Mouse (Mus musculus) embryonic facial prominence, embryonic 14.5 days (tissue): ENCODE results near the gene Shisa6. TPM values are rescaled to one million over a fixed set of nuclear protein-coding genes. Genes with fewer than 3 reads are reported as not detected.
A peak's percentile ranks its signal among the peaks of the same experiment; 100 is the strongest.

Source experiments
- ATAC-seq: fragments of 200-750 bp; cut with Nextera tagmentation; 2 replicates; pipeline ENCODE4 v1.8.0; 2017; ENCODE audit warnings: low read depth, moderate number of reproducible peaks, moderate TSS enrichment
- DNase-seq: peaks from one replicate; pipeline ENCODE4 v3.0.0-alpha.2; 2015; ENCODE audit warnings: low spot score
- H3K27ac ChIP-seq: fragments of 300-500 bp; sonication (generic); replicated peaks from 2 replicates; pipeline ENCODE4 v1.5.1; 2014; ENCODE audit warnings: low read depth, mild to moderate bottlenecking, low read length, moderate library complexity
- H3K27me3 ChIP-seq: fragments of 300-500 bp; sonication (generic); replicated peaks from 2 replicates; pipeline ENCODE4 v1.6.1; 2014; ENCODE audit warnings: low read length; ENCODE audit not compliant: control insufficient read depth, insufficient read depth
- H3K36me3 ChIP-seq: fragments of 300-500 bp; sonication (generic); 2 replicates; pipeline ENCODE4 v1.6.1; 2014; ENCODE audit warnings: low read length, mixed read lengths; ENCODE audit not compliant: control insufficient read depth, insufficient read depth
- H3K4me1 ChIP-seq: fragments of 300-500 bp; sonication (generic); 2 replicates; pipeline ENCODE4 v1.6.1; 2014; ENCODE audit warnings: antibody characterized with exemption, low read length; ENCODE audit not compliant: control insufficient read depth, insufficient read depth
- H3K4me2 ChIP-seq: fragments of 300-500 bp; sonication (generic); 2 replicates; pipeline ENCODE4 v1.6.1; 2014; ENCODE audit warnings: low read depth, mild to moderate bottlenecking, low read length, moderate library complexity, mixed read lengths
- H3K4me3 ChIP-seq: fragments of 300-500 bp; sonication (generic); 2 replicates; pipeline ENCODE4 v1.5.1; 2014; ENCODE audit warnings: low read depth, mild to moderate bottlenecking, low read length
- H3K9ac ChIP-seq: fragments of 300-500 bp; sonication (generic); 2 replicates; pipeline ENCODE4 v1.6.1; 2014; ENCODE audit warnings: low read depth, mild to moderate bottlenecking, low read length, moderate library complexity, mixed read lengths
- H3K9me3 ChIP-seq: fragments of 300-500 bp; sonication (generic); 2 replicates; pipeline ENCODE4 v1.6.1; 2016; ENCODE audit warnings: low read length; ENCODE audit not compliant: control insufficient read depth
- WGBS: fragments of 180-500 bp; shearing (Covaris S2); extraction: QIAGEN DNeasy Blood & Tissue Kit; methylation state at CpG from one replicate; pipeline ENCODE4 v1.1.7; 2014; 5-methylcytosine and 5-hydroxymethylcytosine counted together
- polyA plus RNA-seq: library from polyadenylated mRNA; unstranded; fragments of >200 nt; fragmentation: Nextera tagmentation; extraction: Ambion mirVana; gene quantifications from 2 replicates; pipeline ENCODE4 v1.2.1, GENCODE M21; 2014

Gene Shisa6
- polyA plus RNA-seq, result 0.16 and 0.29 TPM in 2 replicates

DNA sequence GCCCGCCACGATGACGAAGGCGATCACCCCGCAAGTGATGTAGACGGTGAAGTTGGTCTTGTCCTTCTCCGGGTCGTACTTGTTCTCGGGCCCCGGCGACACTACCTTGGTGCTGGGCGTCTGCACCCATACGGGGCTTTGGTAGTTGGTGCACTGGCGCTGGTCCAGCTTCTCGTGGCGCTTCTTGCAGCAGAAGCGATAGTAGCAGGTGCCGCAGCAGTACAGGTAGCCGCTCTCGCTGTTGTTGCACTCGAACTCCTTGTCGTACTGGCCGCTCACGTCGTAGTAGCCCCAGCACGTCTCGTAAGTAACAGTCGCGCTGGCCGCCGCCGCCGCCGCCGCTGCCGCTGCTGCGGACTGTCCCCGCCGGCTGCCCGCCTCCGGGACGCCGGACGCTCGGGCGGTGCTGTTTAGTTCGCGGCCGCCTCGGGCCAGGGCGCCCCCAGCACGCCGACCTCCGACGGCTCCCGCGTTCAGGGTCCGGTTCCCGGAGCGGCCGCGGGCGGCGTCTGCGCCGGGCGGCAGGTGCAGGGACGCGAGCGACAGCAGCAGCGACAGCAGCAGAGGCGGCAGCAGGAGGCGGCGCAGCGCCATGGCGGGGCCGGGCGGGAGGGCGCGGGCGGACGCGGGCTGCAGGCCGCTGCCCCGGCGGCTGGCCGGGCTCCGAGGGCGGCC lies at the start of gene Shisa6:
Gene Shisa6, minus strand, starts transcription at position 594 of the 675 bp plus-strand sequence.
- DNase-seq (peak; percentile 9), ATAC-seq (no peak)
- H3K4me1 ChIP-seq, result no peaks in the 10 kb centered on the region
- H3K9ac ChIP-seq, result peak within 1 kb of the TSS; percentile 55
- peak within 1 kb of the TSS; percentile 56 for H3K4me3 ChIP-seq
- 1% methylated on average over 21 of the region's 89 CpGs for WGBS
- H3K36me3 ChIP-seq, result no peaks in the 10 kb centered on the region
- H3K27ac ChIP-seq, result no peak within 1 kb of the TSS
- peak within 1 kb of the TSS; percentile 92 for H3K4me2 ChIP-seq
- H3K27me3 ChIP-seq, result peaks cover 75% of the 10 kb centered on the region
- no peaks in the 10 kb centered on the region for H3K9me3 ChIP-seq

- no peak overlapping the region for H3K4me3 ChIP-seq
- H3K4me1 ChIP-seq, result no peaks in the 10 kb centered on the region
- H3K36me3 ChIP-seq, result no peaks in the 10 kb centered on the region
- 32% methylated on average over 2 of the region's 2 CpGs for WGBS
- no peak overlapping the region for H3K9ac ChIP-seq
- DNase-seq, result no peak
- no peaks in the 10 kb centered on the region for H3K9me3 ChIP-seq
- ATAC-seq, result no peak
- no peak overlapping the region for H3K4me2 ChIP-seq
- H3K27ac ChIP-seq, result no peak overlapping the region
- no peaks in the 10 kb centered on the region for H3K27me3 ChIP-seq
Observed at GRCm38 (mm10) chr11:66573888-66574287, 48.1 kb upstream of the Shisa6 start.

DNA sequence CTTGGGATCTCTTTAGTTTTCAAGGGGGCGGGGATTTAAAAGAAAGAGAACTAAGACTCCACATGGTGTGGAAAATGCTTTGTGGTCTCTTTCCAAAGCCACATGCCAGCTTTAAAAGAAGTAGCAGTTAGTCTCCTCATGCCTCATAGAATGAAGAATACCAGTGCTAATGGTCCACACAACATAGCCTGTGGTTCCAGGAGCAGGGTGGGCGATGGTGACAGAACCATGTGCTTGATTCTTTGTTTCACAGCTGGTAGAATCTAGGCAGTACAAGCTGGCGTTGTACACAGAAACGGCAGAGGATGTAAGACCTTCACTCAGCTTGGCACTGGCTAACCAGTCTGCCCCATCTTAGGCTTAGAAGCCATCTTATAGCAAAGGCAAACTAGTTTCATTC lies 43.3 kb upstream of the Shisa6 start:
- Histone ChIP-seq H3K36me3 (no peaks in the 10 kb centered on the region), H3K4me2 (no peak overlapping the region), H3K27ac (no peak overlapping the region), H3K9ac (no peak overlapping the region), H3K27me3 (peaks cover 11% of the 10 kb centered on the region), H3K9me3 (no peaks in the 10 kb centered on the region), H3K4me3 (no peak overlapping the region), H3K4me1 (no peaks in the 10 kb centered on the region)
- DNase-seq (no peak), ATAC-seq (no peak)
- 84% methylated on average over 4 of the region's 4 CpGs for WGBS

DNA sequence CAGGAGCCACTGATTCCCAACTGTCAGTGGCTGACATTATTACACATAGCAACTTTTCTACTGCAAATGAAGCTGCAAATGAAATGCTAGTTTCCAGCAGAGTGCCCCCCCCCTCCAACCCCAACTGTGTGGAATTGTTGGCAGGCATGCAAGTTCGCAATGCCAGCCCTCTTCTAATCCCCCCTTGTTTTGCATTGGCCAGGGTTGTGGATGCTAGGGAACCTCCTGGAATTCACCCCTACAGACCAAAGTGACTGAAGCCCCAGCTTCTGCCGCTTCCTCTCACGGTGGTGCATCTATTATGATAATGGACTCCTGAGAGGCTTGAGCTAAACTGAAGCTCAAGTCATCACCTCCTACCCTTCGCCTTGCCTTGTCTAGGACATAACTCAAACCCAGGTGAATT lies 42.6 kb upstream of the Shisa6 start:
- H3K4me3 ChIP-seq, result no peak overlapping the region
- no peaks in the 10 kb centered on the region for H3K9me3 ChIP-seq
- DNase-seq (no peak), ATAC-seq (no peak)
- no peaks in the 10 kb centered on the region for H3K36me3 ChIP-seq
- H3K4me1 ChIP-seq, result no peaks in the 10 kb centered on the region
- 22% methylated on average over 4 of the region's 4 CpGs for WGBS
- no peak overlapping the region for H3K27ac ChIP-seq
- no peak overlapping the region for H3K4me2 ChIP-seq
- peaks cover 11% of the 10 kb centered on the region for H3K27me3 ChIP-seq
- H3K9ac ChIP-seq, result no peak overlapping the region

GRCm38 (mm10) chr11:66567382-66567781 lies 41.6 kb upstream of the Shisa6 start:
- 0 out of 2 replicates have a peak overlapping the region, but pooled peaks have one; percentile 3 for H3K4me2 ChIP-seq
- no peak for DNase-seq
- no peak overlapping the region for H3K9ac ChIP-seq
- no peak overlapping the region for H3K4me3 ChIP-seq
- H3K27me3 ChIP-seq, result peaks cover 11% of the 10 kb centered on the region
- no peaks in the 10 kb centered on the region for H3K4me1 ChIP-seq
- 7% methylated on average over 10 of the region's 10 CpGs for WGBS
- H3K36me3 ChIP-seq, result no peaks in the 10 kb centered on the region
- H3K27ac ChIP-seq, result no peak overlapping the region
- ATAC-seq, result no peak
- H3K9me3 ChIP-seq, result no peaks in the 10 kb centered on the region

- DNase-seq (no peak), ATAC-seq (no peak)
- Histone ChIP-seq H3K4me3 (no peak overlapping the region), H3K9ac (no peak overlapping the region), H3K27ac (no peak overlapping the region), H3K9me3 (no peaks in the 10 kb centered on the region), H3K4me2 (no peak overlapping the region), H3K4me1 (no peaks in the 10 kb centered on the region), H3K27me3 (peaks cover under 1% of the 10 kb centered on the region), H3K36me3 (no peaks in the 10 kb centered on the region)
- whole genome bisulfite sequencing, result 57% methylated on average over 7 of the region's 7 CpGs
Observed at GRCm38 (mm10) chr11:66562274-66562673, 36.5 kb upstream of the Shisa6 start.

- no peak overlapping the region for H3K27ac ChIP-seq
- no peak overlapping the region for H3K4me3 ChIP-seq
- H3K9me3 ChIP-seq, result no peaks in the 10 kb centered on the region
- 48% methylated on average over 1 of the region's 1 CpGs for WGBS
- H3K4me2 ChIP-seq, result no peak overlapping the region
- DNase-seq, result no peak
- no peak for ATAC-seq
- H3K9ac ChIP-seq, result no peak overlapping the region
- no peaks in the 10 kb centered on the region for H3K27me3 ChIP-seq
- H3K4me1 ChIP-seq, result no peaks in the 10 kb centered on the region
- H3K36me3 ChIP-seq, result no peaks in the 10 kb centered on the region
Observed at GRCm38 (mm10) chr11:66537820-66538219, 12.1 kb upstream of the Shisa6 start.

- H3K36me3 ChIP-seq, result no peaks in the 10 kb centered on the region
- no peak overlapping the region for H3K4me3 ChIP-seq
- H3K9ac ChIP-seq, result no peak overlapping the region
- H3K4me1 ChIP-seq, result no peaks in the 10 kb centered on the region
- H3K27ac ChIP-seq, result no peak overlapping the region
- no peaks in the 10 kb centered on the region for H3K9me3 ChIP-seq
- H3K4me2 ChIP-seq, result no peak overlapping the region
- 54% methylated on average over 9 of the region's 9 CpGs for WGBS
- no peak for ATAC-seq
- H3K27me3 ChIP-seq, result no peaks in the 10 kb centered on the region
- DNase-seq, result no peak
Observed at GRCm38 (mm10) chr11:66535866-66536265, 10.1 kb upstream of the Shisa6 start.

- H3K36me3 ChIP-seq, result no peaks in the 10 kb centered on the region
- 53% methylated on average over 4 of the region's 4 CpGs for whole genome bisulfite sequencing
- ATAC-seq, result no peak
Observed at GRCm38 (mm10) chr11:66535156-66535555, 9.4 kb upstream of the Shisa6 start.

More at GRCm38 (mm10) chr11:66535156-66535555, 9.4 kb upstream of the Shisa6 start:
- Histone ChIP-seq H3K4me3 (no peak overlapping the region), H3K9ac (no peak overlapping the region), H3K27me3 (no peaks in the 10 kb centered on the region), H3K9me3 (no peaks in the 10 kb centered on the region), H3K4me1 (no peaks in the 10 kb centered on the region), H3K27ac (no peak overlapping the region), H3K4me2 (no peak overlapping the region)
- peak; percentile 2 for DNase-seq
